Mouse (Mus musculus) thymus, adult 2 months (tissue): ENCODE data around the gene Efcc1.

Experiments used
- CTCF ChIP-seq: fragments of 200-500 bp; IDR thresholded peaks from 2 replicates; pipeline ENCODE4 v1.5.1; 2012; ENCODE audit warnings: mild to moderate bottlenecking, control low read depth, low read length, moderate library complexity, borderline replicate concordance; ENCODE audit not compliant: control insufficient read depth, poor library complexity, insufficient read depth; ENCODE audit errors: extremely low read depth
- POLR2A ChIP-seq: fragments of 200-500 bp; IDR thresholded peaks from 2 replicates; pipeline ENCODE4 v1.6.1; 2012; ENCODE audit warnings: mild to moderate bottlenecking, low read length, control low read depth, moderate library complexity; ENCODE audit not compliant: control insufficient read depth, poor library complexity, insufficient read depth; ENCODE audit errors: extremely low read depth

- no peak for TF ChIP-seq POLR2A
- no peak for TF ChIP-seq CTCF
Observed at GRCm38 (mm10) chr6:87728102-87728501, 2.6 kb upstream of the Efcc1 start.
